Mouse (Mus musculus) myocyte (in vitro differentiated cells): ENCODE results near the gene Sv2c.
"Not testable (repeated sequence)": the region's sequence is repeated elsewhere in the genome, so short reads cannot be mapped to it uniquely, and the experiment has no call there.

Experiments used
- E2F4 ChIP-seq: IDR thresholded peaks from one replicate; pipeline ENCODE4 v1.6.1; 2011; ENCODE audit warnings: mild to moderate bottlenecking, control low read depth, moderate library complexity; ENCODE audit not compliant: insufficient read depth
- MYOG ChIP-seq, 3 experiments: IDR thresholded peaks; one replicate each; pipeline ENCODE4 v1.6.1; 2011; ENCODE audit warnings: control low read depth in 2 of 3, low read depth in 2 of 3, mild to moderate bottlenecking in 2 of 3; ENCODE audit not compliant: insufficient read length in 2 of 3, control insufficient read depth in 1 of 3, insufficient read depth in 1 of 3
- POLR2A ChIP-seq: IDR thresholded peaks from one replicate; pipeline ENCODE4 v1.6.1; 2011; ENCODE audit warnings: low read depth, mild to moderate bottlenecking, control low read depth, moderate library complexity; ENCODE audit not compliant: insufficient read length
- POLR2AphosphoS2 ChIP-seq: IDR thresholded peaks from one replicate; pipeline ENCODE4 v1.6.1; 2011; ENCODE audit warnings: low read depth, control low read depth; ENCODE audit not compliant: insufficient read length
- SRF ChIP-seq: IDR thresholded peaks from one replicate; pipeline ENCODE4 v1.6.1; 2011; ENCODE audit warnings: low read depth; ENCODE audit not compliant: control insufficient read depth, insufficient read length
- TCF12 ChIP-seq: IDR thresholded peaks from one replicate; pipeline ENCODE4 v1.6.1; 2011; ENCODE audit warnings: mild to moderate bottlenecking, control low read depth; ENCODE audit not compliant: poor library complexity, insufficient read depth, severe bottlenecking
- TCF3 ChIP-seq: IDR thresholded peaks from one replicate; pipeline ENCODE4 v1.6.1; 2011; ENCODE audit warnings: low read depth, control low read depth; ENCODE audit not compliant: insufficient read length
- USF1 ChIP-seq: IDR thresholded peaks from one replicate; pipeline ENCODE4 v1.6.1; 2011; ENCODE audit warnings: low read depth, mild to moderate bottlenecking, control low read depth, moderate library complexity

- TF ChIP-seq POLR2A; MYOG (IDR thresholded peaks at IDR 0.05; ENCODE audit: control insufficient read depth in 1 of 3, insufficient read depth in 1 of 3, insufficient read length in 2 of 3, low read depth in 2 of 3); SRF; TCF3; POLR2AphosphoS2; E2F4; USF1; TCF12: not testable (repeated sequence)
These were observed 164.3 kb downstream of the Sv2c start for GRCm38 (mm10) chr13:95968031-95968430.
